In genomic region chr10:53630339-53630738, GRCm38 (mm10) we compare ENCODE assay signal across 8 mouse cellular contexts. TPM values are rescaled to one million over a fixed set of nuclear protein-coding genes. Genes with fewer than 3 reads are reported as not detected.
A peak's percentile ranks its signal among the peaks of the same experiment; 100 is the strongest.
DNase-seq lines count a peak whose midpoint lies in the region; ATAC-seq and TF ChIP-seq lines count a peak whose summit lies in the region.
"Not testable (repeated sequence)": the region's sequence is repeated elsewhere in the genome, so short reads cannot be mapped to it uniquely, and the experiment has no call there.

Gene Mcm9 (minus strand): TSS chr10:53630439.

- H3K27ac ChIP-seq in CH12.LX (ENCODE audit: insufficient read depth, low read depth), result peak within 1 kb of the TSS; percentile 90
- peak within 1 kb of the TSS; percentile 62 for H3K27ac ChIP-seq in cortical plate, adult 2 months (ENCODE audit: insufficient read depth, low read length)
- peak within 1 kb of the TSS; percentile 83 for H3K27ac ChIP-seq in forebrain, embryonic 15.5 days (replicated peaks)
- H3K27ac ChIP-seq in kidney, embryonic 15.5 days, result peak within 1 kb of the TSS; percentile 96
- H3K27ac ChIP-seq in liver, embryonic 14.5 days, result peak within 1 kb of the TSS; percentile 73
- peak within 1 kb of the TSS; percentile 81 for H3K27ac ChIP-seq in midbrain, embryonic 13.5 days
- H3K27ac ChIP-seq in stomach, embryonic 14.5 days (ENCODE audit: low read length), result peak within 1 kb of the TSS; percentile 94

- in situ Hi-C loops in CH12.LX (cut with MboI; ENCODE audit: low pct_ligation_motif_present, low pct_unique_long_range_greater_than_20kb, low sequenced_read_pairs), result loop anchor here (10.0 kb wide), 1 partner anchor 174 kb away; no protein-coding TSS in a partner anchor

- DNase-seq in CH12.LX (ENCODE audit: extremely low read depth); liver, embryonic 14.5 days (ENCODE audit: low read depth in 3 of 3, low spot score in 3 of 3): not testable (repeated sequence)

- not testable (repeated sequence) for TF ChIP-seq CTCF in CH12.LX (conservative IDR thresholded peaks at IDR 0.05 in 1 of 2, IDR thresholded peaks at IDR 0.05 in 1 of 2; ENCODE audit: low read depth in 2 of 2, low read length in 2 of 2); cortical plate, adult 2 months (IDR thresholded peaks at IDR 0.05; ENCODE audit: extremely low read depth, insufficient read depth, low read length); liver, embryonic 14.5 days (IDR thresholded peaks at IDR 0.05; ENCODE audit: low read depth)

- dilution Hi-C loops in CH12.LX (cut with MboI; ENCODE audit: extremely low pct_ligation_motif_present, extremely low pct_unique_long_range_greater_than_20kb, low sequenced_read_pairs), result not testable (repeated sequence)

- H3K4me3 ChIP-seq in CH12.LX (replicated peaks in 1 of 3; ENCODE audit: low read depth in 2 of 3, low read length in 2 of 3, poor library complexity in 1 of 3), result peak within 1 kb of the TSS; percentile 82 to 94 (median 83)
- H3K4me3 ChIP-seq in cortical plate, adult 2 months (ENCODE audit: insufficient read depth, low read length), result peak within 1 kb of the TSS; percentile 81
- peak within 1 kb of the TSS; percentile 67 for H3K4me3 ChIP-seq in forebrain, embryonic 15.5 days
- peak within 1 kb of the TSS; percentile 72 for H3K4me3 ChIP-seq in kidney, embryonic 15.5 days (replicated peaks)
- peak within 1 kb of the TSS; percentile 84 for H3K4me3 ChIP-seq in liver, embryonic 14.5 days (ENCODE audit: insufficient read depth in 1 of 2, low read depth in 2 of 2, low read length in 2 of 2)
- peak within 1 kb of the TSS; percentile 77 for H3K4me3 ChIP-seq in midbrain, embryonic 13.5 days (replicated peaks)
- peak within 1 kb of the TSS; percentile 83 for H3K4me3 ChIP-seq in stomach, embryonic 14.5 days (ENCODE audit: low read depth, low read length)

- H3K79me2 ChIP-seq in CH12.LX (replicated peaks; ENCODE audit: control insufficient read depth, extremely low read depth, insufficient read depth, poor library complexity, severe bottlenecking), result peaks cover 11% of the 10 kb centered on the region; the same call in 1 of the 2 replicates

- not testable (repeated sequence) for H3K9me3 ChIP-seq in CH12.LX (replicated peaks; ENCODE audit: low read length); forebrain, embryonic 15.5 days; kidney, embryonic 15.5 days (replicated peaks); liver, embryonic 14.5 days (ENCODE audit: control insufficient read depth, low read length); midbrain, embryonic 13.5 days; stomach, embryonic 14.5 days (ENCODE audit: control insufficient read depth, low read depth, low read length)

- TF ChIP-seq POLR2A in CH12.LX (IDR thresholded peaks at IDR 0.05; ENCODE audit: low read depth, low read length); cortical plate, adult 2 months (IDR thresholded peaks at IDR 0.05; ENCODE audit: extremely low read depth, insufficient read depth, low read length): not testable (repeated sequence)

- TF ChIP-seq EP300 in CH12.LX (IDR thresholded peaks at IDR 0.05; ENCODE audit: low read length); liver, embryonic 14.5 days (IDR thresholded peaks at IDR 0.05; ENCODE audit: low read depth): not testable (repeated sequence)

- WGBS in forebrain, embryonic 15.5 days, result 60% methylated on average over 10 of the region's 10 CpGs
- 60% methylated on average over 10 of the region's 10 CpGs for WGBS in kidney, embryonic 15.5 days
- WGBS in liver, embryonic 14.5 days (ENCODE audit: insufficient replicate concordance), result 48% methylated on average over 10 of the region's 10 CpGs
- 60% methylated on average over 10 of the region's 10 CpGs for WGBS in midbrain, embryonic 13.5 days
- WGBS in stomach, embryonic 14.5 days, result 60% methylated on average over 10 of the region's 10 CpGs

- not testable (repeated sequence) for H3K4me2 ChIP-seq in CH12.LX (ENCODE audit: insufficient read depth, low read depth, poor library complexity, severe bottlenecking)
- peak within 1 kb of the TSS; percentile 52 for H3K4me2 ChIP-seq in forebrain, embryonic 15.5 days (replicated peaks)
- H3K4me2 ChIP-seq in kidney, embryonic 15.5 days, result peak within 1 kb of the TSS; percentile 57
- peak within 1 kb of the TSS; percentile 71 for H3K4me2 ChIP-seq in liver, embryonic 14.5 days (ENCODE audit: low read depth)
- H3K4me2 ChIP-seq in midbrain, embryonic 13.5 days (replicated peaks), result peak within 1 kb of the TSS; percentile 56
- peak within 1 kb of the TSS; percentile 45 for H3K4me2 ChIP-seq in stomach, embryonic 14.5 days (replicated peaks; ENCODE audit: low read depth, low read length)

- H3K36me3 ChIP-seq in CH12.LX (replicated peaks in 1 of 2; ENCODE audit: control insufficient read depth in 1 of 2, insufficient read depth in 1 of 2, low read length in 1 of 2), result peaks cover 8 to 15% of the 10 kb centered on the region in 2 experiments
- not testable (repeated sequence) for H3K36me3 ChIP-seq in forebrain, embryonic 15.5 days; kidney, embryonic 15.5 days; liver, embryonic 14.5 days (replicated peaks; ENCODE audit: control insufficient read depth, insufficient read depth, low read depth); midbrain, embryonic 13.5 days; stomach, embryonic 14.5 days (ENCODE audit: control insufficient read depth, insufficient read depth, low read length)

- H3K4me1 ChIP-seq in CH12.LX (ENCODE audit: control insufficient read depth in 1 of 2, insufficient read depth in 2 of 2), result peaks cover 7 to 13% of the 10 kb centered on the region in 2 experiments
- not testable (repeated sequence) for H3K4me1 ChIP-seq in cortical plate, adult 2 months (ENCODE audit: control insufficient read depth, insufficient read depth, low read length); forebrain, embryonic 15.5 days; kidney, embryonic 15.5 days; liver, embryonic 14.5 days (replicated peaks; ENCODE audit: control insufficient read depth in 2 of 2, insufficient read depth in 2 of 2, low read length in 1 of 2); stomach, embryonic 14.5 days (ENCODE audit: control insufficient read depth, insufficient read depth, low read length)
- H3K4me1 ChIP-seq in midbrain, embryonic 13.5 days (replicated peaks), result peaks cover 13% of the 10 kb centered on the region; the same call in 1 of the 2 replicates

- not testable (repeated sequence) for TF ChIP-seq RAD21 in CH12.LX (IDR thresholded peaks at IDR 0.05; ENCODE audit: low read depth, low read length)

- H3K27me3 ChIP-seq in CH12.LX (replicated peaks); forebrain, embryonic 15.5 days; kidney, embryonic 15.5 days; liver, embryonic 14.5 days (ENCODE audit: control insufficient read depth, insufficient read depth, low read length); midbrain, embryonic 13.5 days; stomach, embryonic 14.5 days (ENCODE audit: control insufficient read depth, insufficient read depth, low read length): not testable (repeated sequence)

- H3K9ac ChIP-seq in CH12.LX (ENCODE audit: insufficient read depth, low read depth), result peak within 1 kb of the TSS; percentile 90
- peak within 1 kb of the TSS; percentile 60 for H3K9ac ChIP-seq in forebrain, embryonic 15.5 days (replicated peaks)
- peak within 1 kb of the TSS; percentile 78 for H3K9ac ChIP-seq in kidney, embryonic 15.5 days
- H3K9ac ChIP-seq in liver, embryonic 14.5 days (replicated peaks), result peak within 1 kb of the TSS; percentile 79
- peak within 1 kb of the TSS; percentile 73 for H3K9ac ChIP-seq in midbrain, embryonic 13.5 days (replicated peaks)
- H3K9ac ChIP-seq in stomach, embryonic 14.5 days (replicated peaks; ENCODE audit: low read depth, low read length), result peak within 1 kb of the TSS; percentile 81

- peak; percentile 0; the same call in 1 of the 2 replicates for ATAC-seq in forebrain, embryonic 15.5 days (replicated peaks)
- ATAC-seq in hematopoietic stem cell, adult 5-6 weeks (replicated peaks in 1 of 2; ENCODE audit: insufficient read depth in 1 of 2, low FRiP score in 2 of 2, low TSS enrichment in 1 of 2, low read depth in 1 of 2, poor library complexity in 2 of 2, severe bottlenecking in 2 of 2); kidney, embryonic 15.5 days (replicated peaks; ENCODE audit: low FRiP score); liver, embryonic 14.5 days (ENCODE audit: insufficient read depth); midbrain, embryonic 13.5 days; stomach, embryonic 14.5 days (ENCODE audit: insufficient number of reproducible peaks, insufficient read depth, low FRiP score, low read depth): not testable (repeated sequence)

TF ChIP-seq in CH12.LX, 34 proteins besides CTCF, POLR2A, EP300 and RAD21:
- TF ChIP-seq TBP (conservative IDR thresholded peaks at IDR 0.05; ENCODE audit: low read depth, low read length) (0 out of 2 replicates have a peak, but pooled peaks have one; percentile 40), ZNF384 (IDR thresholded peaks at IDR 0.05; ENCODE audit: low read depth, low read length) (0 out of 2 replicates have a peak, but pooled peaks have one; percentile 8)

RNA-seq across cellular contexts. Expression of gene Mcm9, which starts in this region (rescaled TPM):
- 9.0 and 9.7 TPM in 2 replicates for total RNA-seq in CH12.LX (2012; rRNA removed)
- 6.3 and 6.7 TPM in 2 replicates for total RNA-seq in CH12.LX (2014; rRNA removed)
- polyA plus RNA-seq in CH12.LX (2012; ENCODE audit: insufficient read length, low read depth), result 15.9 and 18.4 TPM in 2 replicates
- 3.8 TPM in 2 replicates for polyA plus RNA-seq in cortical plate, adult 2 months (2012; rRNA removed)
- polyA plus RNA-seq in forebrain, embryonic 15.5 days (2015; fragmentation: Nextera tagmentation; extraction: Ambion mirVana), result 9.5 and 10.2 TPM in 2 replicates
- 25.4 and 54.6 TPM in 2 replicates for total RNA-seq in hematopoietic stem cell, adult 5-6 weeks (2017)
- polyA plus RNA-seq in kidney, embryonic 15.5 days (2015; fragmentation: Nextera tagmentation; extraction: Ambion mirVana), result 11.3 and 12.3 TPM in 2 replicates
- 2.0 and 2.4 TPM in 2 replicates for polyA plus RNA-seq in liver, embryonic 14.5 days (2012; rRNA removed)
- 4.2 and 6.1 TPM in 2 replicates for polyA plus RNA-seq in liver, embryonic 14.5 days (2014; fragmentation: Nextera tagmentation; extraction: Ambion mirVana)
- polyA plus RNA-seq in midbrain, embryonic 13.5 days (2015; fragmentation: Nextera tagmentation; extraction: Ambion mirVana), result 9.8 and 10.4 TPM in 2 replicates
- 16.1 and 16.7 TPM in 2 replicates for polyA plus RNA-seq in stomach, embryonic 14.5 days (2014; fragmentation: Nextera tagmentation; extraction: Ambion mirVana)
